Mouse (Mus musculus) C2C12 (cell line): ENCODE measurements around the gene Lrp8. TPM values are rescaled to one million over a fixed set of nuclear protein-coding genes. Genes with fewer than 3 reads are reported as not detected.

ENCODE experiments used
- H3K27me3 ChIP-seq: one replicate; pipeline ENCODE4 v1.6.1; 2011; ENCODE audit not compliant: control insufficient read depth, insufficient read depth, insufficient read length
- H3K36me3 ChIP-seq: one replicate; pipeline ENCODE4 v1.6.1; 2011; ENCODE audit not compliant: control insufficient read depth, insufficient read depth
- H3K4me3 ChIP-seq: one replicate; pipeline ENCODE4 v1.5.1; 2011; ENCODE audit warnings: mild to moderate bottlenecking, control low read depth; ENCODE audit not compliant: poor library complexity, insufficient read depth, severe bottlenecking
- H3K79me2 ChIP-seq: one replicate; pipeline ENCODE4 v1.6.1; 2011; ENCODE audit not compliant: control insufficient read depth, insufficient read depth
- H3K79me3 ChIP-seq: one replicate; pipeline ENCODE4 v1.6.1; 2011; ENCODE audit warnings: low read depth, control low read depth
- H3ac ChIP-seq: one replicate; pipeline ENCODE3; 2011; ENCODE audit warnings: low read depth; ENCODE audit not compliant: control insufficient read depth, insufficient read length
- CEBPB ChIP-seq: IDR thresholded peaks from one replicate; pipeline ENCODE4 v1.6.1; 2011; ENCODE audit warnings: low read depth, mild to moderate bottlenecking, control low read depth, moderate library complexity
- CTCF ChIP-seq: IDR thresholded peaks from one replicate; pipeline ENCODE4 v1.5.1; 2011; ENCODE audit not compliant: control insufficient read depth, insufficient read depth, insufficient read length
- FOSL1 ChIP-seq: IDR thresholded peaks from one replicate; pipeline ENCODE4 v1.8.0; 2011; ENCODE audit warnings: mild to moderate bottlenecking, low read length; ENCODE audit not compliant: poor library complexity, insufficient read depth, severe bottlenecking
- MAX ChIP-seq: IDR thresholded peaks from one replicate; pipeline ENCODE4 v1.6.1; 2011; ENCODE audit warnings: mild to moderate bottlenecking, control low read depth
- MYOD1 ChIP-seq: IDR thresholded peaks from one replicate; pipeline ENCODE4 v1.6.1; 2011; ENCODE audit warnings: low read depth; ENCODE audit not compliant: control insufficient read depth, insufficient read length
- MYOG ChIP-seq: IDR thresholded peaks from one replicate; pipeline ENCODE4 v1.6.1; 2011; ENCODE audit not compliant: control insufficient read depth, insufficient read length; ENCODE audit errors: extremely low read depth
- USF1 ChIP-seq: IDR thresholded peaks from one replicate; pipeline ENCODE4 v1.6.1; 2011; ENCODE audit warnings: low read depth, mild to moderate bottlenecking, control low read depth, moderate library complexity
- polyA plus RNA-seq: library from polyadenylated mRNA; unstranded; fragments of >200 nt; fragmentation: generic; extraction: Trizol; gene quantifications from one replicate; pipeline ENCODE4 v1.2.1, GENCODE M21; 2012; ENCODE audit warnings: missing spikeins

The Lrp8 gene
- polyA plus RNA-seq, 1 experiment: 8.3 TPM

DNA sequence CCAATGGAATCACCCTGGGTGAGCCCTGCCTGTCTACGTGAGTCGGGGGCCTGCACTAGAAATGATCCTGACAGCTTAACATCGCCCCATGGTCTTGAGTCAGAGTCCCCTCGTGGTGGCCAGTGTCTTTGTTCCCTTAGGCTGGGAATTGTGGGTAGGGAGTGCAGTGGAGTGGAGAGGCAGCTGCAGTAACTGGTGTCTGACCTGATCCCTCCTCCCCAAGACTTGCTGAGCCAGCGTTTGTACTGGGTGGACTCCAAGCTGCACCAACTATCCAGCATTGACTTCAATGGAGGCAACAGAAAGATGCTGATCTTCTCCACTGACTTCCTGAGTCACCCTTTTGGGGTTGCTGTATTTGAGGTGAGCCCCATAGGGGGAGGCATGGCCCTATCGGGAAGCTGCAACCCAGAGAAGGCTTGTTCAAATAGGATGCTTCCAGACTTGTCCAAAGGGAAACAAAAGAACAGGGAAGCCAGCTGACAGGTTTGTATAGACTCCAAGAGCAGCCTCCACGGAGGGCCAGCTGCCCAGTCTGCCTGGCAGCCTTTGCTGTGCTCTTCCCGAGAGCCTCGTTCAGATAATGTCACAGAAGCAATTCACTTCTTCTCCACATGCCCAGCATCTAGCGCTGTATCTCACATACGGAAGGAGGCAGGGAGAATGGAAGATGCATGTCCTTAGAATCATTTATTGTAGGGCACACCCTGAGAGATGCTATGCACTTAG lies 55.1 kb downstream of the Lrp8 start:
- Histone ChIP-seq H3K79me2 (no peaks in the 10 kb centered on the region), H3ac (no peak overlapping the region), H3K4me3 (no peak overlapping the region), H3K79me3 (no peaks in the 10 kb centered on the region), H3K27me3 (no peaks in the 10 kb centered on the region), H3K36me3 (peaks cover 63% of the 10 kb centered on the region)
- TF ChIP-seq MYOD1: no peak
- TF ChIP-seq USF1: no peak
- no peak for TF ChIP-seq CEBPB
- no peak for TF ChIP-seq MYOG
- TF ChIP-seq CTCF: no peak
- TF ChIP-seq MAX: no peak
- no peak for TF ChIP-seq FOSL1

DNA sequence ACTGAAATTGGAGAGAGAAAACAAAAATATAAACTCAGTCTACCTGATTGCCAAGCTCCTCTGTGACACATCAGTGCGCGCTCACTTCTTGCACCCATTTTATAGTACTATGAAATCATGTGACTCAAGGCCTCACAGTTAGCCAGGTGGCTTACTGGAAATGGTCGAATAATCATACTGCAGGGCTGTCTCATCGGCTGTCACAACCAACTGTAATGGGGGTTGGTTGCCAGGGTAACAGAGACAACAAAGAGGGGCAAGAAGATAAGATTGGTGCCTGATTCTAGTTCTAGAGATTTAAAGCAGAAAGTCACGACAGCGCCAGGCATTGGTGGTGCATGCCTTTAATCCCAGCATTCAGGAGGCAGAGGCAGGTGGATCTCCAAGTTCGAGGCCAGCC lies 56.9 kb downstream of the Lrp8 start:
- H3K27me3 ChIP-seq: no peaks in the 10 kb centered on the region
- no peaks in the 10 kb centered on the region for H3K79me2 ChIP-seq
- no peak overlapping the region for H3ac ChIP-seq
- no peak overlapping the region for H3K4me3 ChIP-seq
- H3K79me3 ChIP-seq: no peaks in the 10 kb centered on the region
- peaks cover 67% of the 10 kb centered on the region for H3K36me3 ChIP-seq
- TF ChIP-seq MYOG: no peak

DNA sequence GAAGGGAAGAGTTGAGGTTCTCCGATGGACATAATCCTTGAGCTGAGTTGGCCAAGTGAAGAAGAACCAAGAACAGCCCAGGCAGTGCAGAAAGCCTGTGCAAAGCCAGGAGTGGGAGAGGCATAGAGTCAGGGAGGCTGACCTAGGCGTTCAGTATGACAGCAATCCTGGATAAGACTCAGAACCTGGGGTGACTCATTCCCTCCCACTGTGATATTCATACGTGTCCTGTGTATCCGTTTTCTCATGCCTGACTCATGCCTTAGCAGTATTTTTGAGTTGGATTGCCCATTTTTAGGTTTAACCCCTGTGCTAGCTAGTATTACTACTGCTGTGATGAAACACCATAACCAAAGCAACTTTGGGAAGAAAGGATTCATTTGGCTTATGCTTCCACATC lies 62.8 kb downstream of the Lrp8 start:
- no peak overlapping the region for H3ac ChIP-seq
- H3K79me3 ChIP-seq: no peaks in the 10 kb centered on the region
- H3K4me3 ChIP-seq: no peak overlapping the region
- no peaks in the 10 kb centered on the region for H3K79me2 ChIP-seq
- TF ChIP-seq MYOD1: no peak
- TF ChIP-seq FOSL1: peak; percentile 18
- no peak for TF ChIP-seq CEBPB
- H3K36me3 ChIP-seq: peaks cover 43% of the 10 kb centered on the region
- no peaks in the 10 kb centered on the region for H3K27me3 ChIP-seq

DNA sequence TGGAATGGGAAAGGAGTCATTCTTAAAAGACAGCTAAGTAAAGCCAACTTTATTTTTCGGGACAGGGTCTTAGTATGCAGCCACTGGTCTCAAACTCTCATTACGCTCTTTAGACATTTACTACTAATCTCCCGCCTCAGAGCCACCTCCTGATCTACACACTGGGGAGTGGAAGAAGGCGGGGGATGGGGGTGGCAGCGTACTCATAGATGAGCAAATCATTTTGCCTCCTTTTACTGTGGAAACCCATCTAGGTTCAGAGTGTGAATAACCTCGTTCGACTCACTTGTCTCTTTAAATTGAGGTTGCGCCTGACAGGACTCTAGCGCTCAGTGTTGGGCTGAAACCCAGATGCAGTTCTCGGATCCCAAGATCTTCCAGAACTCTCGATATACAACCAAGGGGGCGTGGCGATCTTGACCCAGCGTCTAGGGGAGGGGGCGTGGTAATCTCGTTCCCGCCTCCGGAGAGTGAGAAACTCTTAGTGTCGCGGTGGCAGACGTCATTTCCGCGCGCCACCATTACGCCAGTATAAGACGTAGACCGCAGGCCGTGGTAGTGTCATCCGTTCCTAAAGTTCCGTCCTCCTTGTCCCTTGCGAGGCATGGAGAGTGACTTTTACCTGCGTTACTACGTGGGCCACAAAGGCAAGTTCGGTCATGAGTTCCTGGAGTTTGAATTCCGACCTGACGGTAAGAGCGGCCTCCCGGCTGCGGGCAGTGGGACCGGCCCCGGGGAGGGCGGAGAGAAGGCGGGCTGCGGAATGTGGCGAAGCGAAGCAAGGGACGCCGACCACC lies 77.4 kb downstream of the Lrp8 start, which contains the start of gene Magoh:
Magoh (plus strand) TSS at position 502 of the 797 bp plus-strand sequence.
- Histone ChIP-seq H3K4me3 (peak within 1 kb of the TSS; percentile 93), H3K79me2 (peaks cover 33% of the 10 kb centered on the region), H3ac (peak within 1 kb of the TSS; percentile 78), H3K79me3 (peaks cover 21% of the 10 kb centered on the region), H3K27me3 (no peaks in the 10 kb centered on the region), H3K36me3 (peaks cover 35% of the 10 kb centered on the region)
- peak; percentile 40 for TF ChIP-seq MAX
- no peak for TF ChIP-seq CTCF

DNA sequence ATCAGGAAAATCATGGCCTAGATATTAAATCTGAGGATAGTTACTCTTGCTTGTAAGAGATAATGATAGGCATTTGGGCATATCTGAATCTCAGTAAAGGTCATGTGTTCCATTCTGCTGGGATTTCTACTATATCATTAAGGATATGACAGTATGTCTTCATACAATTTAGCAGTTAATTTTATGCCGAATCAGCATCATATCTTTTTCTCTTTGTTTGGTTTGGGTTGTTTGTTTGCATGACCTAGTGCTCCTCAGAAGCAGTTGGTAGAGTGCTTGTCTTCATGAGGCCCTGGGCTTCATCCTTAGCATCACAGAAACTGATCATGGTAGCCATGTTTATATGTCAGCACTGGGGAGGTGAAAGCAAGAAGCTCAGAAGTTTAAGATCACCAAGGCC lies 79.6 kb downstream of the Lrp8 start:
- no peak for TF ChIP-seq MYOG
- TF ChIP-seq CEBPB: no peak
- TF ChIP-seq CTCF: no peak
- TF ChIP-seq USF1: no peak
- no peak for TF ChIP-seq MAX
- no peak for TF ChIP-seq MYOD1
- no peak for TF ChIP-seq FOSL1
- Histone ChIP-seq H3ac (no peak overlapping the region), H3K27me3 (no peaks in the 10 kb centered on the region), H3K4me3 (no peak overlapping the region), H3K36me3 (peaks cover 56% of the 10 kb centered on the region), H3K79me3 (peaks cover 21% of the 10 kb centered on the region), H3K79me2 (peaks cover 33% of the 10 kb centered on the region)

DNA sequence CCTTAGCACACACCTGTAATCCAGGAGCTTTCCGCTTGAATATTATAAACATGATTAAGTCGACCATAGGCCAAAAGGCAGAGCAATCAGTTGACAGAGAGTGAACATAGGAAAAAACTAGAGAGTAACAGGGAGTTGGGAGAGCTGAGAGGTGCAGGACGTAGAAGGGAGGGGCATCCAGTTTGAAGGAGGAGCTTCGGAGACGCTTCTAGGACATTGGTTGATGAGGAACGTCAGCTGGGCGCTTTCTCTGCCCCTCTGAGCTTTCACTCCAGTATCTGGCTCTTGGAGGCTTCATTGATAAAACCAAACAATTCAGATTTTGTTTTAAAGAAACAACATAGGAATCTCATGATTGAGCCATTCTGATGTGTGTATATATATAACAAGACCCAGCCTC lies 84.3 kb downstream of the Lrp8 start:
- Histone ChIP-seq H3K79me3 (peaks cover 5% of the 10 kb centered on the region), H3ac (no peak overlapping the region), H3K4me3 (no peak overlapping the region), H3K27me3 (no peaks in the 10 kb centered on the region), H3K79me2 (peaks cover 27% of the 10 kb centered on the region), H3K36me3 (peaks cover 77% of the 10 kb centered on the region)
- no peak for TF ChIP-seq CEBPB
- TF ChIP-seq MYOD1: no peak
- no peak for TF ChIP-seq MAX
- no peak for TF ChIP-seq FOSL1
- TF ChIP-seq CTCF: no peak
- no peak for TF ChIP-seq USF1
- no peak for TF ChIP-seq MYOG
